Mouse (Mus musculus): Measurements from ENCODE around the gene Bspry.
"Not testable (repeated sequence)": the region's sequence is repeated elsewhere in the genome, so short reads cannot be mapped to it uniquely, and the experiment has no call there.

Bspry gene

DNA sequence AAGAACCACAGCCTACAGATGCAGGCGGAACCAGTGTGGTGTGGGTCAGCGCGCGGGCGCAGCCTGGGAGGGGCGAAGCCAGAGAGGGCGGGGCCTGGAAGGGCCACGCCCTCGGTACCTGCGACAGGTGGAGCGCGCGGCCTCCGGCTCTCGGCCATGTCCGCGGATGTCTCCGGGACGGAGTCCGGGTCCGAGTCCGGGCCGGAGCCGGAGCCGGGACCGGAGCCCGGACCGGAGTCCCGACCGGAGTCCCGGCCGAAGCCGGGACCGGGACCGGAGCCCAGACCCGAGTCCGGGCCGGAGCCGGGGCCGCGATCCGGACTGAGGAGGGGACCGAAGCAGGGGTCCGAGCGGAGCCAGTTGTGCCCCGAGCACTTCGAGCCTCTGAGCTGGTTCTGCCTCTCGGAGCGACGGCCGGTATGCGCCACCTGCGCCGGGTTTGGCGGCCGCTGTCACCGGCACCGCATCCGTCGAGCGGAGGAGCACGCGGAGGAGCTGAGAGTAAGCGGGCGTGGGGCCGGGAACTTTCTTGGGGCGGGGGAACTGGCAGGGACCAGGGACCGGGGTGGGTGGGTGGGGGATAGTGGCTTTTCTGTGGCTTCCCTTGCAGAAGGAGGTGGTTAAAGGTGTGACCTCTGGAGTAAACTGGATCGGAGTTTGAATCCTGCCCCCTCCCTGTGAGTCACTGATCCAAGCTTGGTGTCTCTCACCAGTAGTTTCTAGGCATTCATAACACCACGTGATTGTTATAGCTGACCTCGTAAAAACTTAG is at the start of gene Bspry:
Gene Bspry, plus strand, starts transcription at position 117 of the 772 bp plus-strand sequence.
- DNase-seq (ENCODE audit: low spot score) = no peak

DNA sequence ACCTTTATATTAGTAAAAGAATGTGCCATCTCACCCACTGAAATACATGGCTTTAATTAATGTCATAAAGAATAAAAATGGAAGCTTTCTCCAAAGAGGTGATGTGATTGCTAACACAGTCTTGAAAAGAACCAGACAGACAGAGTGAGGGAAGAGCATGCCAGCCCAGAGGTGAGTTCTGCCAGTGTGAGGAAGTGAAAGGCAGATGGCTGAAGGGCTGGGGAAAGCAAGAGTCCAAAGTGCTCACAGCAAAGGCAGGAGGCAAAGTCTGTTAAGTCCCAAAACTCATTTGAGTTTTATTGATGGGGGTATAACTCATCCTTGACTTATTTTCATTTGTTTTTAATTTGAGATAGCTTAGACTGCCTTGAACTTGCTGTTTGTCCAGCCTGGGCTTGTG is 49.2 kb upstream of the Bspry start:
- no peak for DNase-seq (ENCODE audit: low spot score)

DNA sequence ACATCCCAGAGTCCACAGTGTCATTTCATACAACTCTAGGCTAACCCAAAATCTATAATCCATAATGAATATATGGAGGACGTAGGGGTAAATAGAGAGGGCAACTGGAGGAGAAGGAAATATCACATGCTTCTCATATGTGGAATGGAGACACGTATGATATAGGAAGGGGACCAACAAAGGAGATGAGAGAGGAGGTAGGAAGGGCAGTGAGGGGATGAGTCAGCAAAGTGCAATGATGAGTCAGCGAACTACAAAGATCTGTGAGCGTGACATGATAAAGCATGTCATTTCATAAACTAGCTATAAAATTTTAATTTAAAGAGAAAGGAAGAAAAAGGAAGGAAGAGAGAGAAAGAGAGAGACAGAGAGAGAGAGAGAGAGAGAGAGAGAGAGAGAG is 48.3 kb upstream of the Bspry start:
- no peak for DNase-seq (ENCODE audit: low spot score)

DNA sequence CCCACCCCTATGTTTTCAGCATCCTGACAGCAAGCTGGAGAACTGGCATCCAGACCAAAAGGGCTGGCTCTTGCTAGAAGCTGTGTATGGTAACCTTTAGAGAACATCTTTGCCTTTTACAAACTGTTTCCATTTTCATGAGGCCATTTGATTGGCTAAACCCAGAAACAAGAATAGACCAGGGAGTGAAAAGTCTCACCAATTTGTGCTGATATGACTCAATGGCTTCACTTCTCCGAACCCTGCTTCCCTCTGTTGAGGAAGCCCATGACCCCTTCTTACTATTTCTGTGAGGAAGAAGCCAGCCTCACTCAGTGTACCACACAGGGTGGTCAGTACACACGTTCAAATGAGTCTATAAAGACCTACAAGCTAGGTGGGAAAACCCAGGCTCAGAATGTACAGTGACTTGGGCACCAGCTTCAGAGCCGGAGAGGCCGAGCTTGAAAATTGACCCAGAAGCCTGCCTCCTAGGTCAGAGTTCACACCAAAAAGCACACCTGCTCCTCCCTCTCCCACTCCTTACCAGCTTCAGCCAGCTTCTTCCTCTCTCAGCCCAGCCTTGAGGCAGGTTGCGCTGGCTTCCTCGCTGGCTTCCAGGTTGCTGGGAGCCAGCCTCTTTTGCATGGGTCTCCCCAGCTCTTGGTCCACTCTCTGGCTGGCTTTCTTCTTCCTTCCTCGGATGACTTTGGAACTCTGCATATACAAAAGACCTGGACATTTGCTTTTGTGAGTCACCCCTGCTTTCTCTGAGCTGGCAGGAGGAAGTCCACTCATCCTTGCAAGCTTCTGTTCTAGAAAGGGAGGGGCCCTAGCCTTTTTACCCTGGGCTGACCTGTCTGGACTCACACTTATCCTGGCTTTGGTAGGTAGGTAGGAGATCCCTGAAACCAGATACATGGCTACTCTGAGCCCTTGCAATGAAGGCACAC is 45.6 kb upstream of the Bspry start:
- no peak for DNase-seq (ENCODE audit: low spot score)

DNA sequence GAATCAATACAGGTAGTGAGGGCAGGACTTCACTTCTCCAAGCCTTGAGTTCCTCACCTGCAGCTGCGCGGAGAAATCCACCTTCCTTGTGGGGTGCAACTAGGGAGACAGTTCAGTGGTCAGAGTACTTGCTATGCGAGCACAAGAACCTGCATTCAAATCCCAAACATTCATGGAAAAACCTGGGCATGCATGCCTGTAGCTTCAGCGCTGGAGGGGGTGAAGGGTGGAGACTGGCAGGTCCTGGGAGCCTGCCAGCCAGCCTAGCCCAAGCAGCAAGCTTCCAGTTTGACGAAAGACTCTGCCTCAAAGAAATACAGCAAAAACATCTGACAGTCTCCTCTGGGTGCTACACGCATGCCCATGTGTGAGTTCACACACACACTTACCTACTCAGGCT is 44.8 kb upstream of the Bspry start, which contains the start of gene Rnf183:
Gene Rnf183, minus strand, starts transcription at position 172 of the 400 bp plus-strand sequence.
- DNase-seq (ENCODE audit: low spot score) = no peak

DNA sequence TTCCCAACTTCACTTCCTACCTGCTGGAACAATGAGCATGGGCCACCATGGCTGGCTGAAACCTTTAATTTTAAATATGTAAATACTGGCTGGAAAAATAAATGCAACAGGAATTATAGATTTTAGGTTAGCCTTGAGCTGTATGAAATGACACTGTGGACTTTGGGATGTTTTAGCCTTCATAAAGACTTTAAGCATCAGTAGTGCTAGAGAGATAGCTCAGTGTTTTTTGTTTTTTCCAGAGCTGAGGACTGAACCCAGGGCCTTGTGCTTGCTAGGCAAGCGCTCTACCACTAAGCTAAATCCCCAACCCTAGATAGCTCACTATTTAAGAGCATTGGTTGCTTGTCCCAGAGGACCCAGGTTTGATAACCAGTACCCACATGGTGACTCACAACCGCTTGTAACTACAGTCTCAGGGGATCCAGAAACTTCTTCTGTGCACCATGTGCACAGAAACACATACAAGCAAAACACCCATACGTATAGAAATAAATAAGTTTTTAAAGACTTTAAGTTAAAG is 42.5 kb upstream of the Bspry start:
- no peak for DNase-seq (ENCODE audit: low spot score)

DNA sequence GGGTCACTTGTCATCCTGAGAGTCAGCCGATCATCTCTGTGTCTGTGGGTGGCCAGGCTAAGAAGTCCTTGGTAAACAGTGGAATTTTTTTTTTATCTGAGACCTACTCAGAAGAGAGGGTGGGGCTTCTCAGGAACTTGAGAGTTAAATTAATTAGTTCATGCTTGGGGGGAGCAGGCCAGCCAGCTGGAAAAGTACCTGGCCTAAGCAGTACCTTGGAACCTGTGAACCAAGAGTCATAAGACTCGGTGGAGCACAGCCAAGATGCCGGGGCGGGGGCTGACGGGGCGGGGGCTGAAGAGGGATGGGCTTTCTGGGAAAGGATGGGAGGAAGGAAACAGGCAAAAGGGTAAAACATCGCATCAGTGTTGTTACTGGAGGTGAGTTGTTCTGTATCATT is 42.0 kb upstream of the Bspry start:
- DNase-seq (ENCODE audit: low spot score) = no peak

DNA sequence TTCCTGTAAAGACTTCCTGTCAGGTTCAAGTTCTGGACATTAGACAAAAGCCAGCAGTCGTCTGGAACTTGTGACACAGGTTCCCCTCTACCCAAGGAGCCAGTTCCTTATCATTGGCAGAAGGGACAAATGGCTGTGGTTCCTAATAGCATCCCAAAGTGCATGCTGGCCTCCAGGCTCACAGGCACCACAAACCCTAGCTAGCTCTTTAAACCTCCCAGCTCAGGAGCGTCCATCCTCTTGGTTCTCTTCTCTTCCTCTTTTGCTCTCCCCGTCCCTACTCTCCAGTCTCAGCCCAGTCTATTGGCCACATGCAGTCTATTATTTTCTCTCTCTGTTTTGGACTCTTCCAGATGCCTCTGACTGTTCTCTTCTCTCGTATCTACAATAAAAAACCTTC is 40.1 kb upstream of the Bspry start:
- no peak for DNase-seq (ENCODE audit: low spot score)

DNA sequence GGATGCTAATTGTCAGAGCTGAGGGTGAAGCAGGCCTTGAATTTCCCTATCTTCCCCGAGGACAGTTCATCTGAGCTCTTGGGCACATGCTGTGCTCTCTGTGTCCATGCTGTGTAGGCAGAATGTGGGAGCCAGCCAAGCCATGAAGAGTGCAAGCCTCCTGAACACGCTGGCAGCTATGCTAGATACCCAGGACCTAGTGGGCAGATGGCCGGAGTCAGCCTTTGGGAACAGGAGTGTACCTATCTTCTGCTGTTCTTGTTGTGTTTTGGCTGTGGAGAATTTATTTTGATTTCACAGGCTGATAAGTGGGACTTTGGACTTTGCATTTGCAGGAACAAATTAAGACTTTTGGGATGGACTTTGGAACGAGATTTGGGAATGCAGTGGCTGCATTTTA is 39.3 kb upstream of the Bspry start:
- DNase-seq (ENCODE audit: low spot score) = no peak

DNA sequence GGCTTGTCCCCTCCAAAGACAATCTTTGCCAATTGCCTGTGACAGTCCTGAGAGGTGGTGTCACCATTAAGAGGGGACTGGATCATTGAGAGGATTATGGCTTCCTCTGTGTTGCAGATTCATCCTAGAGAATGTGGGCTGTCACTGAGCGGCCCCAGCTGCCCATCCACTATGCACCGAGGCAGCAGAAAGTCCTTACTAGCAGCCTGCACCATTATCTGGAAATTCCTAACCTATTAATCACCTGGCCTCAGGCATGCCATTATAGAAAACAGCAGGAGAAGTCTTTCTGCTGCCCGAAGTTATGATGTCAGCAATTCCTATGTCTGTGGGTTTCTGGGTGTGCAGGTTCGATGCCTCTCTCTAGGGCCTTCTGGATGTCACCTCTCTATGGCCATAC is 38.9 kb upstream of the Bspry start:
- no peak for DNase-seq (ENCODE audit: low spot score)

DNA sequence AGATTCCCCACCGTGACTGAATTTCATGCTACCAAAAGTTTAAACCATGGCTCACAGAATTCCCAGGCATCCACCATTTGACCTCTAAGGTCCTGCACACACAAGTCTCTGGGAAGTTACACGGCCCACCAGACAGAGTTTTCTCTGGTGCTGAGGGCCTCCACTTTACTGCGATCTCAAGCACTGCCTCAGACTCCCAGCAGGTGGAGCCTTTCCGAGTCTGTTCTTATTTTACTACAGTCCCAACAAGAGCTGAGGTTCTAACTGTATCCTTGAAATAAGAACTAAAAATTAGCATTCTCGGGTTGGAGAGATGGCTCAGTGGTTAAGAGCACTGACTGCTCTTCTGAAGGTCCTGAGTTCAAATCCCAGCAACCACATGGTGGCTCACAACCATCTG is 24.9 kb upstream of the Bspry start:
- DNase-seq (ENCODE audit: low spot score) = no peak

DNA sequence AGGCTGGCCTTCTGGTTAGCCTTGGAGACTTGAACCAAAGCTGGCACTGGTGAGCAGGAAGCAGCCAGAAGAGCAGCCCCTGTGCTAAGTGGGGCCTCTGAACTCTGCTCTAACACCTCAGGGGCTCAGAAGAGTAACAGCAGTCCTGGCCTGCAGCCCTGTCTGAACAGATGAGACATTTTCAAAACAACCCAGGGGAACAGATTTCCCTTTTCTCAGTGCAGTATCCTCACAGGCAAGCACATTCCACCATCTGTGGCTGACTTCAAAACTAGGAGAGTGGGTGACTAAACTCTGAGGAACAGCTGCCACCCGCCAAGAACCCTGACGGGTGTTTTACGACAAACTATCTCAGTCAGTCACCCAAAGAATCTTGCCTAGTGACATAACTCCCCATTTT is 20.8 kb upstream of the Bspry start:
- peak; percentile 25 for DNase-seq (ENCODE audit: low spot score)

DNA sequence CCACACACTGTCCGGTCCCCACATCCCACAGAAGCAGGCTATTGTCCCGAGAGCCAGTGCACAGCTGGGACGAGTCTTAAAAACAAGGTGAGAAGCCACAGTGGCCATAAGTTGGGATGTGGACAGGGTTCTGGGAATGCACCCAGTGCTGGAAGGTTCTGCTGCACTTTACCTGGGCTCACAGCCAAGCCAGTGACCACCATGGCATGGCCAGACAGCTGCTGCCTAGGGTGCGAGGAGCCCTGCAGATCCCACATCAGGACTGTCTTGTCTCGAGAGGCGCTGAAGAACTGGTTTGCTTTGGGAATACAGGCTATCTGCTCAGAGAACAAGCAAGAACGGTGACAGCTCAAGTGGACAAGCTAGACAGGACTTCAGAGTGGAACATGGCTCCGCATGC is 19.5 kb upstream of the Bspry start:
- no peak for DNase-seq (ENCODE audit: low spot score)

DNA sequence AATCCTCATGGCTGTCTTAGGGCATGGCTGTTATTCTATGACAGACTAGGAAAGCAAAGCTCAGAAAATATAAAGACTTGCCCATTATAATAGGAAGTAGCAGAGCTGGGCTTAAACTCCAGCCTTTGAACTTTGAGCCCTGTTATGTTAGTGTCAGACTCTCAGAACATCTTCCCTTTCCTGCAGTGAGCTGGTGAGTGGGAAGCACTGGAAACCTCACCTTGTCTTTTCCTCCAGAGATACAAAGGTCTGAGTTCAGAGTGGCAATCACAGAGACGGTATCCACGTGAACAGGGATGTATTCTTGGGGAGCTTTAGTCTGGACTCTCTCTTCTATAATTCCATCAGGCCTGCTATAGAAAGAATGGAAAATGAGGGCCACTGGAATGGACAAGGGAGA is 16.7 kb upstream of the Bspry start:
- no peak for DNase-seq (ENCODE audit: low spot score)

DNA sequence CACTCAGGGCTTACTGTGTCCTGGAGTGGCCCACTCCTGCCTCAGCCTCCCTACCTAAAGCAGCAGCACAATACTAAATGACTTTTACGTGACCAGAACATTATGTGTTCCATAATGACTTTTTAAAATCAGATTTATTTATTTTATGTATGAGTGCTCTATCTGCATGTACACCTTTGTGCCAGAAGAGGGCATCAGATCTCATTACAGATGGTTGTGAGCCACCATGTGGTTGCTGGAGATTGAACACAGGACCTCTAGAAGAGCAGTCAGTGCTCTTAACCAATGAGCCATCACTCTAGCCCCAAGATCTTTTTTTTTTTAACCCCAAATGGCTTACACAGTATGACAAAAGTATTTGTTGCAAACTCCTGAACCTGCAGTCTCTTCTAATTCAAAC is 11.7 kb upstream of the Bspry start:
- DNase-seq (ENCODE audit: low spot score) = no peak

DNA sequence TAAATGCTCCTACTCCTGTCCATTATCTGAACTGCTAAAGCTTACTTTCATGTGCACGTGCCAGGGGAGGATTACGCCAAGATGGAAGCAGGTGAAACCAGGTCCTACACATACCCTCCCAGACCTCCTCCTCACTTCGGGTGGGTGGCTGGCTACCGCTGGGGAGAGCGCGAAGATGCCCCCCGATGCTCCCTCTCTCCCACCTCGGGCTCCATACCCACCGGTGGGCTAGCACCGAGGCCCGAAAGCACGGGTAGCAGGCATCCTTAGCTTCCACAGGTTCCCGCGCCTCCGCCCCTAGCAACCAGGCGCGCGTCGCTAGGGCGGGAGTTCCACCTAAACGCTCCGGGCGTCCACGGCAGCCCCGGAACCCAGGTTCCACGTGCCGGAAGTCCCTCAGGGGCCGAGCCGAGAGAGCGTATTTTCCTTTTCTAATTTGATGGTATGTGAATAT is 9.2 kb upstream of the Bspry start, which contains the start of gene Wdr31:
Gene Wdr31, minus strand, starts transcription at position 299 of the 454 bp plus-strand sequence.
- DNase-seq (ENCODE audit: low spot score) = peak; percentile 70

DNA sequence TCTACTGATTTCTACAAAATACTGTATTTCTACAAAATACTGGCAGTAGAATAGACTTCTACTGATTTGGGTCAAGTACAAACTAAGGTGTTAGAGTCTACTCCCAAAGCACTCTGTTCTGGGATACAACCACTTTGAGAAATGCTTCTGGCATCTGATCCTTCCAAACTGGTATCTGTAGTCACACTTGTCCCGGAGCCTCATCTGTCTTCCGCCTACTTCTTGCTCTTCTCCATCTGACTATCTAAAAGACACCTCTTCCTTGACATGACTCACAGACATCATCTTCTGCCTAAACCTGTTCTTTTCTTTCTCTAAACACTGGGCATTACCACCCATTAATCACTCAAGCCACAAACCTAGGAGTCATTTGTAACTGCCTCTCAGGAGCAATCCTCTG is 7.8 kb upstream of the Bspry start:
- DNase-seq (ENCODE audit: low spot score) = peak; percentile 31

DNA sequence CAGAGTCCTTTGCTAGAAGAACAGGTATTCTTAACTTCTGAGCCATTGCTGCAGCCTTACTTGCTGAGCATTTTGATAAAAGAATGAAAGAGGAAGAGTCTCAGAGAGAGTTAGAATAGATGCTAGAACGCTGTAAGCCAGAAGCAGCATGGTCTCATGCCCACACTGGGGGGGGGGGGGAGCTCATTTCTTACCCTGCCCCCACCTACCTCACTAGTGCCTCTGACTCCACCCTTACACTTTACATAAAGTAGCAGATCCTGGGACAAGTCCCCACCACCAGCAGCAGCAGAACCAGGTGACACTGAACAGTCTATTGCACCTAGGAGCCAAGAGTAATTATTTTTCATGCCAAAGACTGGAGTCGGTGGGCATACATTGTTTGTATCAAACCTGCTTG is 4.7 kb upstream of the Bspry start:
- DNase-seq (ENCODE audit: low spot score) = no peak

DNA sequence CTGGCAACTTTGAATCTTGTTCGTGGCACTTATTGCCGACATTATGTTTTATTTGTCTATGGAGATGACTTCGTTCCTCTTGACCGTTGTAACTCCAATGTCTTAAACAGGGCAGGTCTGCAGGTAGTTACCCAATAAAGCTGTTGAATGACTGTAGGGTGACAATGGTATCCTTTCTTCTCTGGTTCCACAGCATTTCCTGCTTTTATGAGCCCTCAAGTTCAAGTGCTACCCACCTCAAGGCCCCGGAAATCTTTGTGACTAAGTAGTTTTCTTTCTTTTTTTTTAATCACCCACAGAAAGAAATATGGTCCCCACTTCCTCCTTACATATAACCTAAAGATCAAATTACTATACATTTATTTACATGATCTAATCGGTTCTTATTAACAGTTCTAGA is 4.1 kb upstream of the Bspry start:
- no peak for DNase-seq (ENCODE audit: low spot score)

DNA sequence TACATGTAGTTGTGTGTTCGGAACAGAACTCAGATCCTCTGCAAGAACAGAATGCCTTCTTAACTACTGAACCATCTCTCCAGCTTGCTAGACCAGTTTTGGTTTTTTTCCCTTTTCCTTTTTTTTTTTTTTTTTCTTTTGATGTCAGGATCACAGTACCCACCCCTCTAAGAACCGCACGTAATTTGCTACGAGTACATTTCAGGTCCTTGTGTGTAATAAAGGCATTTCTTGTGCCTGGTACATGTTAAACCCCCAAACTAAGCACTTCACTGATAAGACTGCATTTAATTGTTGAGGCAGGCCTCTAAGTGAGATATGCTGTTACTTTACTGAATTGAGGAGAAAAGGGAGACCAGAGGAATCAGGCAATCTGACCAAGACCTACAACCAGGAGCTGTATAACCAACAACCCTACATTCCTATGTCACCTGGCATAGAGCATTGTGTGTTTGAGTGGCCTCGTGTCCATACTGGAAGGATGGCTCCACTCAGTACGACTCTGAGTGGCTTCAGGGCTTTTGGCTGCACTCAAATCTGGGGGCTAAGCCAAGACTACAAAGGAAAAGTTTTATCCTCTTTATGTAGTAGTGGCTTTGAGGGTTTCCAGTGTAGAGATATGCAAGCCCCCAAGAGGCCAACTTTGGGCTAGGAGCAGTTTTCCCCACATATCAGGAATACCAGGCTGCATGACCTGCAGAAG is 2.2 kb upstream of the Bspry start:
- DNase-seq (ENCODE audit: low spot score) = no peak

DNA sequence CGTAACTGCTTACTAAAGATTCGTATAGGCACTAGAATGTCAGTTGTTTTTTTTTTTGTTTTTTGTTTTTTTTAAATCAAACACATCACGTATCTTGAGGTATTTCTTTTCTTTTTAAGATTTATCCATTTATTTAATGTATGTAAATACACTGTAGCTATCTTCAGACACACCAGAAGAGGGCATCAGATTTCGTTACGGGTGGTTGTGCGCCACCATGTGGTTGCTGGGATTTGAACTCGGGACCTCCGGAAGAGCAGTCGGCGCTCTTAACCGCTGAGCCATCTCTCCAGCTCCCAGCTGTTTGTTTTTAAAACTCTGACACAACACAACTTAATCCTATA is 288 bp upstream of the Bspry start:
- DNase-seq (ENCODE audit: low spot score) = not testable (repeated sequence)

All from left cerebral cortex, adult 11 months (tissue).